Mouse (Mus musculus) cerebellum, adult 2 months (tissue): ENCODE measurements around the gene Tnni3.

ENCODE experiments used
- CTCF ChIP-seq: fragments of 200-500 bp; IDR thresholded peaks from 2 replicates; pipeline ENCODE4 v1.5.1; 2011; ENCODE audit warnings: low read depth, mild to moderate bottlenecking, control low read depth, low read length, moderate library complexity, borderline replicate concordance; ENCODE audit not compliant: insufficient read depth
- POLR2A ChIP-seq: fragments of 200-500 bp; IDR thresholded peaks from 2 replicates; pipeline ENCODE4 v1.6.1; 2011; ENCODE audit warnings: low read length, control low read depth, borderline replicate concordance; ENCODE audit not compliant: insufficient read depth

GRCm38 (mm10) chr7:4473940-4474339 lies 50.1 kb downstream of the Tnni3 start:
- TF ChIP-seq CTCF = no peak
- no peak for TF ChIP-seq POLR2A
